Mouse (Mus musculus) MEL (cell line): Measurements from ENCODE around the gene Gm6020.

Experiments used
- CTCF ChIP-seq, 3 experiments: IDR thresholded peaks in 2 of 3; conservative IDR thresholded peaks in 1 of 3; 2 replicates each; pipeline ENCODE4 v1.5.1; 2011 to 2012; ENCODE audit warnings: low read length in 3 of 3, low read depth in 2 of 3, mild to moderate bottlenecking in 2 of 3, improper control_type of control experiment in 1 of 3, inconsistent platforms in 1 of 3, mixed read lengths in 1 of 3, moderate library complexity in 1 of 3; ENCODE audit not compliant: control insufficient read depth in 1 of 3, insufficient read depth in 1 of 3, poor library complexity in 1 of 3, severe bottlenecking in 1 of 3
- EP300 ChIP-seq, 2 experiments: IDR thresholded peaks; 2 replicates each; pipeline ENCODE4 v1.6.1; 2011; ENCODE audit warnings: improper control_type of control experiment in 2 of 2, low read length in 2 of 2, low read depth in 1 of 2, mild to moderate bottlenecking in 1 of 2
- GABPA ChIP-seq: IDR thresholded peaks from 2 replicates; pipeline ENCODE4 v1.6.1; 2012; ENCODE audit warnings: low read depth, mild to moderate bottlenecking, inconsistent platforms, low read length, improper control_type of control experiment, moderate library complexity
- MAFK ChIP-seq: IDR thresholded peaks from 2 replicates; pipeline ENCODE4 v1.6.1; 2011; ENCODE audit warnings: low read depth, mild to moderate bottlenecking, low read length, improper control_type of control experiment, borderline replicate concordance
- MYB ChIP-seq: IDR thresholded peaks from 2 replicates; pipeline ENCODE4 v1.6.1; 2011; ENCODE audit warnings: mild to moderate bottlenecking, low read depth, low read length, improper control_type of control experiment
- POLR2AphosphoS2 ChIP-seq: IDR thresholded peaks from 2 replicates; pipeline ENCODE4 v1.6.1; 2011; ENCODE audit warnings: low read length, improper control_type of control experiment
- RCOR1 ChIP-seq: IDR thresholded peaks from 2 replicates; pipeline ENCODE4 v1.6.1; 2012; ENCODE audit warnings: low read depth, mild to moderate bottlenecking, inconsistent platforms, low read length, improper control_type of control experiment
- USF1 ChIP-seq: IDR thresholded peaks from 2 replicates; pipeline ENCODE4 v1.6.1; 2014; ENCODE audit warnings: low read depth, mild to moderate bottlenecking, inconsistent platforms, low read length, improper control_type of control experiment, moderate library complexity

DNA sequence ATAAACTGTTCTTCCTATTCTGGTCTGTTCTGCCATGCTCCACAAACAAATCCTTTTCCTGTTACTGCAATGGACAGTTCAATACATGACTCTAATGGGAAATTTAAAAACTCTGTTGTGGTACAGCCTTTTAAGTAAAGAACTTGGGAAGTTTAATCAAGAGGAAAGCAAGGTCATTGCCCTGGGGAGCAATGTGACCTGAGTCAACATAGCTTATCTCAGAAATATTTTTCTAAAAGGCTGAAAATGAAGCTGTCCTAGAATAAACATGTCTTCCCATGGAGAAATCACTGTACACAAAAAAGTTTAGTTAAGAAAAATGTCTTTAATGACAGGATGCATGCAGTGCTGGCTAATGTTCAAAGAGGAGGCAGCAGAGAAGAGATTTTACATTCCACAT lies 45.0 kb upstream of the Gm6020 start:
- no peak for TF ChIP-seq USF1
- no peak for TF ChIP-seq MYB
- no peak for TF ChIP-seq POLR2AphosphoS2
- no peak for TF ChIP-seq EP300 (IDR thresholded peaks at IDR 0.05; ENCODE audit: low read depth in 1 of 2, low read length in 2 of 2)
- no peak for TF ChIP-seq CTCF (IDR thresholded peaks at IDR 0.05 in 2 of 3, conservative IDR thresholded peaks at IDR 0.05 in 1 of 3; ENCODE audit: control insufficient read depth in 1 of 3, insufficient read depth in 1 of 3, low read depth in 2 of 3, low read length in 3 of 3, poor library complexity in 1 of 3, severe bottlenecking in 1 of 3)
- no peak for TF ChIP-seq RCOR1
- no peak for TF ChIP-seq MAFK
- no peak for TF ChIP-seq GABPA
